Mouse (Mus musculus) stomach, embryonic 14.5 days (tissue): ENCODE measurements around the gene Tgfa. TPM values are rescaled to one million over a fixed set of nuclear protein-coding genes. Genes with fewer than 3 reads are reported as not detected.

Source experiments
- ATAC-seq: fragments of 200-750 bp; cut with Nextera tagmentation; 2 replicates; pipeline ENCODE4 v1.8.0; 2017; ENCODE audit warnings: low read depth, moderate TSS enrichment; ENCODE audit not compliant: insufficient number of reproducible peaks, insufficient read depth, low FRiP score
- H3K27ac ChIP-seq: fragments of 300-500 bp; sonication (generic); 2 replicates; pipeline ENCODE4 v1.5.1; 2014; ENCODE audit warnings: mild to moderate bottlenecking, low read length, moderate library complexity, mixed read lengths
- H3K27me3 ChIP-seq: fragments of 300-500 bp; sonication (generic); 2 replicates; pipeline ENCODE4 v1.6.1; 2014; ENCODE audit warnings: low read length, control low read depth, mixed read lengths; ENCODE audit not compliant: control insufficient read depth, insufficient read depth
- H3K36me3 ChIP-seq: fragments of 300-500 bp; sonication (generic); 2 replicates; pipeline ENCODE4 v1.6.1; 2014; ENCODE audit warnings: mild to moderate bottlenecking, control low read depth, low read length, moderate library complexity, mixed read lengths; ENCODE audit not compliant: control insufficient read depth, insufficient read depth
- H3K4me1 ChIP-seq: fragments of 300-500 bp; sonication (generic); 2 replicates; pipeline ENCODE4 v1.6.1; 2014; ENCODE audit warnings: low read length, control low read depth, mixed read lengths; ENCODE audit not compliant: control insufficient read depth, insufficient read depth
- H3K4me2 ChIP-seq: fragments of 300-500 bp; sonication (generic); replicated peaks from 2 replicates; pipeline ENCODE4 v1.6.1; 2014; ENCODE audit warnings: low read depth, low read length, control low read depth
- H3K4me3 ChIP-seq: fragments of 300-500 bp; sonication (generic); 2 replicates; pipeline ENCODE4 v1.5.1; 2014; ENCODE audit warnings: low read depth, low read length, control low read depth
- H3K9ac ChIP-seq: fragments of 300-500 bp; sonication (generic); replicated peaks from 2 replicates; pipeline ENCODE4 v1.6.1; 2014; ENCODE audit warnings: low read depth, mild to moderate bottlenecking, control low read depth, low read length, moderate library complexity, mixed read lengths
- H3K9me3 ChIP-seq: fragments of 300-500 bp; sonication (generic); 2 replicates; pipeline ENCODE4 v1.6.1; 2016; ENCODE audit warnings: low read depth, low read length, control low read depth; ENCODE audit not compliant: control insufficient read depth
- WGBS: fragments of 180-500 bp; shearing (Covaris S2); extraction: QIAGEN DNeasy Blood & Tissue Kit; methylation state at CpG from one replicate; pipeline ENCODE4 v1.1.7; 2014; 5-methylcytosine and 5-hydroxymethylcytosine counted together
- polyA plus RNA-seq: library from polyadenylated mRNA; unstranded; fragments of >200 nt; fragmentation: Nextera tagmentation; extraction: Ambion mirVana; gene quantifications from 2 replicates; pipeline ENCODE4 v1.2.1, GENCODE M21; 2014

Gene Tgfa
- polyA plus RNA-seq, 1 experiment from 2014 or later = 4.7 TPM

DNA sequence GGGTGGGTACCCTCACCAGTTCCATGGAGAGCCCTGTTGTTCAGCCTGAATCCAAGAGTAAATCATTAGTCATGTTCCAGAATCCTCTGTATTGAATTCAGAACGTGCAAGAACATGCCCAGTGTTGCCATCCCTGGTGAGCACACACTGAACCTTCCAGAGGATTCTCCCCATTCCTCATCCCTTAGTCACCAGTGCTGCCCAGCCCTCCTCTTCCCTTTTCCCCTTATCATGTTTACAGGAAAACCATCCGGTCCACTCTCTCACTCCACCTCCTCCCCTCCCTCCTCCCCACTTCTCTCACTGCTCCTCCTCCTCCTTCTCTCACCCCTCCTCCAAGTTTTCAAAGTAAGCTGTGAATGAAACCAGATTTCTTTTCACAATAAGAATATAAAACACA, 14.4 kb upstream of the Tgfa start:
- Histone ChIP-seq H3K36me3 (no peaks in the 10 kb centered on the region), H3K4me2 (no peak overlapping the region), H3K27ac (no peak overlapping the region), H3K9ac (no peak overlapping the region), H3K27me3 (no peaks in the 10 kb centered on the region), H3K4me3 (no peak overlapping the region), H3K4me1 (no peaks in the 10 kb centered on the region), H3K9me3 (no peaks in the 10 kb centered on the region)
- peak; percentile 63; the same call in 1 of the 2 replicates for ATAC-seq
- WGBS = 10% methylated on average over 2 of the region's 2 CpGs

DNA sequence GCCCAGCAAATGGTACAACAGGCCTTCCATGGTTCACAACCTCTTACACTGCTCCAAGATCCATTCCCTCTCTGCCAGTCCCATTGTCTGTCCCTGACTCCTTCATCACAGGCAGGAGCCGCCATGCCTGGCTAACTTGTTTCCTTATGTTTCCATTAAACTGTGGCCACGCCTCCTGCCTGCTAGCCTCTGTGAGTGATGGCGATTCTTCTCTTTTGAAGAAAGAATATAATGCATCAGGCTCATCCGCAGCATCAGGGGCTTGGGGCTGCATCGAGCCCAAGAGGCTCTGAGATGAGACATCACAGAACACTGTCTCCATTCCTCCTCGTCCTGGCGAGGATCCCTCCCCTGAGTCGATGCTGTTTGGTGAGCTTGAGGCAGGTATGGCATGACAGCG, 13.0 kb upstream of the Tgfa start:
- no peak for ATAC-seq
- Histone ChIP-seq H3K9ac (no peak overlapping the region), H3K4me3 (no peak overlapping the region), H3K4me2 (no peak overlapping the region), H3K36me3 (no peaks in the 10 kb centered on the region), H3K4me1 (no peaks in the 10 kb centered on the region), H3K27me3 (no peaks in the 10 kb centered on the region), H3K9me3 (no peaks in the 10 kb centered on the region), H3K27ac (no peak overlapping the region)
- WGBS = 64% methylated on average over 9 of the region's 9 CpGs

DNA sequence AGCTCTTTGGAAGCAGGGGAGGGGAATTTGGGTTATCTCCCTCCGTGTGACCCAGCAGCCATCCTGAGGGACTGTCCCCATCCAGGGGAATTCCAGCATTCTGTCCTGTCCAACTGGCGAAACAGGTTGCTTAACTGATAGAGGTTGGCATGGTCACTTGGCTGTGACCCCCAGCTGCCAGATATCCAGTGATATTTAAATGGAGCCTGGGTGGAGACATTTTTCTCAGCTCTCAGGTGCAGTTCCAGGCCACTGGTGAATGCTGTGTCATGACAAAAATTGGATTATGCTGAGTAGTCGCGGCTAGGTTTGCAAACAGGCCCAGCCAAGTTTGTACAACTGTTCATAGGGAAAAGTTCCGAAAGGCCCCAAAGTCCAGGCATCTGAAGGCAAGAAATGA, 12.4 kb upstream of the Tgfa start:
- WGBS = 77% methylated on average over 5 of the region's 5 CpGs
- H3K27me3 ChIP-seq = no peaks in the 10 kb centered on the region
- H3K4me1 ChIP-seq = no peaks in the 10 kb centered on the region
- H3K4me2 ChIP-seq = no peak overlapping the region
- no peak for ATAC-seq
- H3K36me3 ChIP-seq = no peaks in the 10 kb centered on the region
- H3K27ac ChIP-seq = no peak overlapping the region
- no peak overlapping the region for H3K9ac ChIP-seq
- no peaks in the 10 kb centered on the region for H3K9me3 ChIP-seq
- H3K4me3 ChIP-seq = no peak overlapping the region

GRCm38 (mm10) chr6:86186106-86186955, 8.7 kb upstream of the Tgfa start:
- WGBS = 40% methylated on average over 14 of the region's 14 CpGs
- no peak overlapping the region for H3K4me3 ChIP-seq
- H3K27ac ChIP-seq = no peak overlapping the region
- no peak overlapping the region for H3K9ac ChIP-seq
- no peaks in the 10 kb centered on the region for H3K4me1 ChIP-seq
- H3K36me3 ChIP-seq = no peaks in the 10 kb centered on the region
- no peak for ATAC-seq
- no peaks in the 10 kb centered on the region for H3K27me3 ChIP-seq
- no peak overlapping the region for H3K4me2 ChIP-seq
- no peaks in the 10 kb centered on the region for H3K9me3 ChIP-seq

GRCm38 (mm10) chr6:86188741-86189480, 6.1 kb upstream of the Tgfa start:
- H3K4me2 ChIP-seq = no peak overlapping the region
- WGBS = 52% methylated on average over 11 of the region's 11 CpGs
- no peaks in the 10 kb centered on the region for H3K36me3 ChIP-seq
- no peaks in the 10 kb centered on the region for H3K27me3 ChIP-seq
- no peak for ATAC-seq
- H3K4me1 ChIP-seq = no peaks in the 10 kb centered on the region
- H3K27ac ChIP-seq = no peak overlapping the region
- H3K4me3 ChIP-seq = no peak overlapping the region
- no peak overlapping the region for H3K9ac ChIP-seq
- H3K9me3 ChIP-seq = no peaks in the 10 kb centered on the region

GRCm38 (mm10) chr6:86190622-86191021, 4.4 kb upstream of the Tgfa start:
- H3K9me3 ChIP-seq = no peaks in the 10 kb centered on the region
- H3K27me3 ChIP-seq = no peaks in the 10 kb centered on the region
- no peak overlapping the region for H3K27ac ChIP-seq
- no peak overlapping the region for H3K4me2 ChIP-seq
- H3K36me3 ChIP-seq = no peaks in the 10 kb centered on the region
- no peak overlapping the region for H3K9ac ChIP-seq
- ATAC-seq = no peak
- no peaks in the 10 kb centered on the region for H3K4me1 ChIP-seq
- 88% methylated on average over 3 of the region's 3 CpGs for WGBS
- H3K4me3 ChIP-seq = no peak overlapping the region

DNA sequence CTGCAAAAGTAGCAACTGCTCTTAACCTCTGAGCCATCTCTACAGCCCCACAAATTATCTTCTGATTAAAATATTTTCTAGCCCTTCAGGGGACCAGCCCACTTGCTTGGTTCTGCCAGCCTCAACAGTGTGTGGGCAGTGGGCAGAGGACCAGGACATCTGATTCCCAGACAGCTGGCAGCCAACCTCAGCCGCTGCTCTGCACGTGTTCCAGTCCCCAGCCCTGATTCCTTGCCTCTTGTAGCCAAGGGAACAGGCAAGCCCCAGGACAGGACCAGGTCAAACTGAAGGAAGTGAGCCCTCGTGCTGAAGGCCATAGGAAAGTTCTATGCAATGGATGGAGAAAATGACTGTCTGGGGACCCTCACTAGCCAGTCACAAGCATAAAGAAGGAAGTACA, 2.0 kb upstream of the Tgfa start:
- H3K27ac ChIP-seq = no peak overlapping the region
- H3K27me3 ChIP-seq = no peaks in the 10 kb centered on the region
- no peaks in the 10 kb centered on the region for H3K9me3 ChIP-seq
- no peak overlapping the region for H3K4me3 ChIP-seq
- H3K4me2 ChIP-seq = no peak overlapping the region
- ATAC-seq = no peak
- H3K4me1 ChIP-seq = peaks cover 7% of the 10 kb centered on the region; the same call in 1 of the 2 replicates
- no peak overlapping the region for H3K9ac ChIP-seq
- no peaks in the 10 kb centered on the region for H3K36me3 ChIP-seq
- WGBS = 64% methylated on average over 3 of the region's 3 CpGs

DNA sequence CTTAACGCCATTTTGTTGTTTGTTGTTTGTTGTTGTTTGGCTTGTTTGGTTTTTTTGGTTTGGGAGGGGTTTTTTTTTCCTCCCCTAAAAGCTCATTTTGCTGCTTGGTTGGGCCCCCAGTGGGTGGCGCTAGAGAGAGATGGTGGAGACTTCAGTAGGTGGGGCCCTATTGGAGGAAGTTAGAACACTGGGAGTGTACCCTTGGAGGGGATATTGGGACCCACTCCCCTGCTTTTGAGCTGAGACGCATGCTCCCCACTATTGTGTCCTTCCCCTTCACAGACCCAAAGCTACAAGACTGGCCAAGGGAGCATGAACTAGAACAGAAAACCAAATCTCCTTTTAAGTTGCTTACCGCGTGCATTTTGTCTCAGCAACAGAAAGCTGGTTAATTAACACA, 1.1 kb upstream of the Tgfa start:
- Histone ChIP-seq H3K9me3 (no peaks in the 10 kb centered on the region), H3K9ac (no peak overlapping the region), H3K4me3 (no peak overlapping the region), H3K36me3 (no peaks in the 10 kb centered on the region), H3K27me3 (no peaks in the 10 kb centered on the region), H3K4me2 (no peak overlapping the region), H3K27ac (no peak overlapping the region), H3K4me1 (peaks cover 7% of the 10 kb centered on the region; the same call in 1 of the 2 replicates)
- ATAC-seq = no peak
- WGBS = 53% methylated on average over 5 of the region's 5 CpGs
